Mouse (Mus musculus) embryonic facial prominence, embryonic 14.5 days (tissue): ENCODE data around the gene Pde10a. TPM values are rescaled to one million over a fixed set of nuclear protein-coding genes. Genes with fewer than 3 reads are reported as not detected.
"Not testable (repeated sequence)": the region's sequence is repeated elsewhere in the genome, so short reads cannot be mapped to it uniquely, and the experiment has no call there.

ENCODE experiments used
- ATAC-seq: fragments of 200-750 bp; cut with Nextera tagmentation; 2 replicates; pipeline ENCODE4 v1.8.0; 2017; ENCODE audit warnings: low read depth, moderate number of reproducible peaks, moderate TSS enrichment
- DNase-seq: peaks from one replicate; pipeline ENCODE4 v3.0.0-alpha.2; 2015; ENCODE audit warnings: low spot score
- H3K27ac ChIP-seq: fragments of 300-500 bp; sonication (generic); replicated peaks from 2 replicates; pipeline ENCODE4 v1.5.1; 2014; ENCODE audit warnings: low read depth, mild to moderate bottlenecking, low read length, moderate library complexity
- H3K27me3 ChIP-seq: fragments of 300-500 bp; sonication (generic); replicated peaks from 2 replicates; pipeline ENCODE4 v1.6.1; 2014; ENCODE audit warnings: low read length; ENCODE audit not compliant: control insufficient read depth, insufficient read depth
- H3K36me3 ChIP-seq: fragments of 300-500 bp; sonication (generic); 2 replicates; pipeline ENCODE4 v1.6.1; 2014; ENCODE audit warnings: low read length, mixed read lengths; ENCODE audit not compliant: control insufficient read depth, insufficient read depth
- H3K4me1 ChIP-seq: fragments of 300-500 bp; sonication (generic); 2 replicates; pipeline ENCODE4 v1.6.1; 2014; ENCODE audit warnings: antibody characterized with exemption, low read length; ENCODE audit not compliant: control insufficient read depth, insufficient read depth
- H3K4me2 ChIP-seq: fragments of 300-500 bp; sonication (generic); 2 replicates; pipeline ENCODE4 v1.6.1; 2014; ENCODE audit warnings: low read depth, mild to moderate bottlenecking, low read length, moderate library complexity, mixed read lengths
- H3K4me3 ChIP-seq: fragments of 300-500 bp; sonication (generic); 2 replicates; pipeline ENCODE4 v1.5.1; 2014; ENCODE audit warnings: low read depth, mild to moderate bottlenecking, low read length
- H3K9ac ChIP-seq: fragments of 300-500 bp; sonication (generic); 2 replicates; pipeline ENCODE4 v1.6.1; 2014; ENCODE audit warnings: low read depth, mild to moderate bottlenecking, low read length, moderate library complexity, mixed read lengths
- H3K9me3 ChIP-seq: fragments of 300-500 bp; sonication (generic); 2 replicates; pipeline ENCODE4 v1.6.1; 2016; ENCODE audit warnings: low read length; ENCODE audit not compliant: control insufficient read depth
- WGBS: fragments of 180-500 bp; shearing (Covaris S2); extraction: QIAGEN DNeasy Blood & Tissue Kit; methylation state at CpG from one replicate; pipeline ENCODE4 v1.1.7; 2014; 5-methylcytosine and 5-hydroxymethylcytosine counted together
- polyA plus RNA-seq: library from polyadenylated mRNA; unstranded; fragments of >200 nt; fragmentation: Nextera tagmentation; extraction: Ambion mirVana; gene quantifications from 2 replicates; pipeline ENCODE4 v1.2.1, GENCODE M21; 2014

Pde10a gene
- polyA plus RNA-seq, 1 experiment from 2014 or later = 2.3 TPM

DNA sequence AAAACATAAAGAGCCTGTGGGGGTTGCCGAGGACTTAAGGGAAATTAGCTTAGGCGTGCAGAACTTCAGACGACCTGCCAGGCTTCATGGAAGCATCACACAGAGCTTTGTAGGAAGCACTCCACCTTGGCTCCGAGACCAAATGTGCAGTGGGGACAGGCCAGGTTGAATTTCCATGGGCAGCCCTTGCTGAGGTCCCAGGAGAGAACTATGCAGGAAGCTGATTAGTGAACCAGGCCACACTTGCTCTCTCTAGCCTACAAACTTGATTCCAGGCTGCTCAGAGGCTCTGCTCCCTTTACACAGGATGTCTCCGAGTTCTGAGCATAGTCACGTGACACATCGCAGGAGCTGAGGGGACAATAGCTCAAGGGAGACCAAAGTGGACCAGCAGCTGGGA is 175.9 kb downstream of the Pde10a start:
- Histone ChIP-seq H3K36me3 (no peaks in the 10 kb centered on the region), H3K4me3 (no peak overlapping the region), H3K9me3 (peaks cover 3% of the 10 kb centered on the region; the same call in 1 of the 2 replicates), H3K27ac (no peak overlapping the region), H3K27me3 (no peaks in the 10 kb centered on the region), H3K9ac (no peak overlapping the region), H3K4me1 (no peaks in the 10 kb centered on the region), H3K4me2 (no peak overlapping the region)
- ATAC-seq (no peak), DNase-seq (peak; percentile 5)
- WGBS = 45% methylated on average over 7 of the region's 7 CpGs

DNA sequence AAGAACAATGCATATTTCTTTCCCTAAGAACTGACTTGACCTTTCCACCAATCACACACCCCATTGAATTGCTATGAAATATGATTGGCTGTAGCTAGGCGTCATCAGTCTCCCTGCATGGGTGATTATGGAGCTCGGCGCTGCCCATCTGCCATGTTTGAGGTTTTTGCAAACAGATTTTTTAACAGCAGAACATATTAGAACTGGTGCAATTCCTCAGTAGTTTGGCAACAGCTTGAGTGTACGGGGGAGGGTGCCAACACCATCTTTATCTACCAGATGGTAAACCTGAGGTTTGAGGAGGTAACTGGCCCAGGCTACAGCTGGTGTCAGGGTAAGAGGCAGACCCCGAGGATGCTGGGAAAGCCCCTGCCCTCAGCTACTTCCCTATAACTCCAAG is 177.3 kb downstream of the Pde10a start:
- ATAC-seq = no peak
- WGBS = 89% methylated on average over 5 of the region's 5 CpGs

DNA sequence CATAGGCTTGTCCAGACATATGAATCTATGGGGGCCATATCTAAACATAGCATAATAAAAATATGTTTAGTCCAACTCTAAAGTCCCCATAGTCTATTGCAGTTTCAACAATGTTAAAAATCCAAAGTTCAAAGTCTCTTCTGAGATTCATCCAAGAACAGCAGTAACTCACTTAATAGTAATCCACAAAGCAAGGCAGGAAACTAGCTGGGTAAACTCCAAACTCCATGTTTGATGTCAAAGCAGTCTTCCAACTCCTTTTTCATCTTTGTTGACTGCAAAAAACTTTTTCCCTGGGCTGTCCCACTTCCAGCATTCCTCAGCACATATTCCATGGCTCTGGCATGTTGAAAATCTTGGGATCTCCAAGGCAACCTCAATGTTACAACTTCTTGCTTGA is 182.8 kb downstream of the Pde10a start:
- H3K9me3 ChIP-seq = 0 out of 2 replicates have a peak, but pooled peaks cover 3% of the 10 kb centered on the region
- H3K4me2 ChIP-seq = no peak overlapping the region
- H3K9ac ChIP-seq = no peak overlapping the region
- H3K4me3 ChIP-seq = no peak overlapping the region
- H3K27me3 ChIP-seq = no peaks in the 10 kb centered on the region
- H3K36me3 ChIP-seq = no peaks in the 10 kb centered on the region
- H3K27ac ChIP-seq = no peak overlapping the region
- no peak for ATAC-seq
- peaks cover 6% of the 10 kb centered on the region; the same call in 1 of the 2 replicates for H3K4me1 ChIP-seq
- DNase-seq = no peak

More for the DNA sequence above, 177.3 kb downstream of the Pde10a start:
- H3K27ac ChIP-seq = no peak overlapping the region
- no peaks in the 10 kb centered on the region for H3K9me3 ChIP-seq
- H3K4me1 ChIP-seq = no peaks in the 10 kb centered on the region
- no peak overlapping the region for H3K4me3 ChIP-seq
- DNase-seq = no peak
- no peaks in the 10 kb centered on the region for H3K36me3 ChIP-seq
- no peaks in the 10 kb centered on the region for H3K27me3 ChIP-seq
- no peak overlapping the region for H3K4me2 ChIP-seq
- H3K9ac ChIP-seq = no peak overlapping the region

DNA sequence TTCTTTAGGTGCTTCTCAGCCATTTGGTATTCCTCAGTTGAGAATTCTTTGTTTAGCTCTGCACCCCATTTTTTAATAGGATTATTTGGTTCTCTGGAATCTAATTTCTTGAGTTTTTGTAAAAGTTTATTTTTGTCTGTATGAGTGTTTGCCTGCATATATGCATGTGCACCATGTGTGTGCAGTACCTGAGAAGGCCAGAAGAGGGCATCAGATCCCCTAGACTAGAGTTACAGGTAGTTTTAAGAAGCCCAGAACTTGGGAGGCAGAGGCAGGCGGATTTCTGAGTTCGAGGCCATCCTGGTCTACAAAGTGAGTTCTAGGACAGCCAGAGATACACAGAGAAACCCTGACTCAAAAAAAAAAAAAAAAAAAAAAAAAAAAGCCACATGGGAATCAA is 187.6 kb downstream of the Pde10a start:
- H3K4me3 ChIP-seq, H3K9ac ChIP-seq, H3K4me2 ChIP-seq, ATAC-seq, H3K4me1 ChIP-seq, H3K9me3 ChIP-seq, H3K27ac ChIP-seq, H3K27me3 ChIP-seq, H3K36me3 ChIP-seq, DNase-seq: not testable (repeated sequence)
- WGBS = 86% methylated on average over 2 of the region's 2 CpGs

DNA sequence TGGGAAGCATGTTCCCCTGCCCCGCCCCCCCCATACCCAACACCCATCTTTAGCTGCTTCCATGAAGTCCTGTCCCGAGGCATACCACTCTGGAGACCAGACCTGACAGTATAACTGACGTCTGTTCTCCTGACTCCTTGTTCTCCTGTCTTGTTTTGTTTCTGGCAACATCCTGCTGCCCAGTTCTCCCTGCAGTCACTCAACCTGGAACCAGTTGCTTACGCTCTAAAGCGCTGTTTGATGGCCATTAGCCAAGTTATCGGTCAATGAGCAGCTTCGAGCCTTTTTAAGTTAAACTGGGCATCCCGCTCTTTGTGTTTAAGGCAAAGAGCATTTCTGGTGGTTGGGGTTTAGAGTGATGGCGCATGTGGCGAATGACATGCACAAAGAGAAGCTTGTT is 195.8 kb downstream of the Pde10a start:
- no peaks in the 10 kb centered on the region for H3K36me3 ChIP-seq
- no peak overlapping the region for H3K27ac ChIP-seq
- no peak for ATAC-seq
- H3K27me3 ChIP-seq = no peaks in the 10 kb centered on the region
- H3K4me3 ChIP-seq = no peak overlapping the region
- no peaks in the 10 kb centered on the region for H3K4me1 ChIP-seq
- WGBS = 66% methylated on average over 10 of the region's 10 CpGs
- H3K9me3 ChIP-seq = no peaks in the 10 kb centered on the region
- no peak overlapping the region for H3K4me2 ChIP-seq
- no peak overlapping the region for H3K9ac ChIP-seq
- DNase-seq = no peak

DNA sequence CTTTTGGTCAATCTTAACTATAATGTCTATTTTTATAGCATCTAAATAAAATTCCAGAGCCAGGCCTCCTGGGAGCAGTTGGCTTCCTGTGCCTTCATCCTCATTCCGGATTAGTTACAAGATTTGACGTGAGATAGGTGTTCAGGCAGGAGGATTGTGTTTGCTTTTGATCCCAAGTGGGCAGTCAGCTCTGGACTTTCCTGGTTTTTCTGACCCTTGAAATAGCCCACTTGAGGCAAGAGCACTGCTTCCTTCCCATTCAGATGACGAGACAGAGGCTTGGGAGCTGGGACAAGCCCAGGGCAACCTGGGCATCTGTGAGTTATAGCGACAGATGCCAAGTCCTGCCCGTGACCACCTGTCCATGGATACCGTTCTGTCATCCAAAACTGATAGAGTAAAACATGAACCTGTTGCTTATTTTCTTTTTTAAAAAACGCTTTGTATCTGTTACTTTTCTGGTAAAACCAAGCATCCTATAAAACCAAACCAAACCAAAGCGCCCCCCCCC is 199.3 kb downstream of the Pde10a start:
- ATAC-seq (no peak), DNase-seq (no peak)
- WGBS = 77% methylated on average over 8 of the region's 8 CpGs
- no peaks in the 10 kb centered on the region for H3K9me3 ChIP-seq
- H3K9ac ChIP-seq = no peak overlapping the region
- H3K36me3 ChIP-seq = no peaks in the 10 kb centered on the region
- no peak overlapping the region for H3K4me3 ChIP-seq
- H3K4me1 ChIP-seq = no peaks in the 10 kb centered on the region; the same call in 1 of the 2 replicates
- no peak overlapping the region for H3K27ac ChIP-seq
- no peak overlapping the region for H3K4me2 ChIP-seq
- no peaks in the 10 kb centered on the region for H3K27me3 ChIP-seq

DNA sequence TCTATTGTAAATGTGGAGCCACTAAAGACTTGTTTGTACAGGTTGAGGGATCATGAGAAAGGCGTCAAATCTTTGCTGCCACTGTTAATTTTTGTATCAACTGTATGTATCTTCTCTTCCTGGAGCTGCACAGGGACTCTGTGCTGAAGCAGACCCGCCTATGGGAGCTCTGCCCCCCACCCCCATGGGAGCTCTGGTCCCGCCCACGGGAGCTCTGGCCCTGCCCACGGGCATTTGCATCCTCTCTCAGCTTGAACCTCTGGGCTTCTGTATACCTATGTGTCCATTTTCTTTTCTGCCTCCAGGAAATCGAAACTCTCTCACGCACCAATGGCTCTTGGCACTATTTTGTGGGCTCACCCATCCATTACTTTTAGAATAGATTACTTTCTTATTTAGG is 203.5 kb downstream of the Pde10a start:
- Histone ChIP-seq H3K36me3 (no peaks in the 10 kb centered on the region), H3K27me3 (no peaks in the 10 kb centered on the region), H3K4me1 (no peaks in the 10 kb centered on the region; the same call in 1 of the 2 replicates), H3K9me3 (no peaks in the 10 kb centered on the region), H3K4me3 (no peak overlapping the region), H3K9ac (no peak overlapping the region), H3K4me2 (no peak overlapping the region), H3K27ac (no peak overlapping the region)
- WGBS = 45% methylated on average over 7 of the region's 7 CpGs
- no peak for ATAC-seq
- no peak for DNase-seq

DNA sequence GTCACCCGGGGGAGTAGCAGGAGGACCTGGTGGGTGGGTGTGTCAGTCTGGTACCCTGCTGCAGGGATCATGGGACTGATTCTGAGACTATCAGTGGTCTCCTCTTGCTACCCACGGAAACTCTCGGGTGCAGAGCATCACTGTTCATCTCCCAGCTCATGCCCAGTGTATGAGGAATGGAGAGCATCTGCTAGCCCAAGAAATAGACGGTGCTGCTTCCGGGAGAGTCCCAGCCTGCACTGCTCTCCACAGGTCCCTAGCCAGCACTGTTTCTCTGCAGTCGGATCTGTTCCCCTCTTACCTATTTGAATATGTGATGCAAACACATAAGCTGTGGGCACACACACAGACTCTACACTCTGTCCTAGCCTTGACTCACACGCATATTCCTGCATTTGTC is 204.6 kb downstream of the Pde10a start:
- Histone ChIP-seq H3K4me3 (no peak overlapping the region), H3K27ac (no peak overlapping the region), H3K4me2 (no peak overlapping the region), H3K9me3 (no peaks in the 10 kb centered on the region), H3K36me3 (no peaks in the 10 kb centered on the region), H3K27me3 (no peaks in the 10 kb centered on the region), H3K4me1 (no peaks in the 10 kb centered on the region; the same call in 1 of the 2 replicates), H3K9ac (no peak overlapping the region)
- WGBS = 72% methylated on average over 7 of the region's 7 CpGs
- DNase-seq (no peak), ATAC-seq (no peak)

DNA sequence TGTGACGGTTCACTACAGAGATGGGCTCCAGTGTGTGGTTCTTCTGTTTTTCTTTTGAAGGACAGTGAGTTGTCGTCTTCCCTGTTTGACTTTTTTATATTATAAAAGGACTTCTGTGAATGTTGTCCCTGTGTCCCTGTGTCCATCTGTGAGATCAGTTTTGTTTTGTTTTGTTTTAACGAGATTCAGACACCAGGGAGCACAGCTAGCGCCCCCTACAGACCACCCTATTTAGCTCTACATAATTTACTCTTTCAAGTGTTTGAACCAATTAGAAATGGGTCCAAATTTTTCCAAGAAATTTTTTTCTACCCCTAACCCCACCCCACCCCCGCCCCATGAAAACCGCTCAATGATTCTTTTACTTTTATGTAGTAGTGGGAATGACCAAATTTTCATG is 205.9 kb downstream of the Pde10a start:
- H3K27ac ChIP-seq = no peak overlapping the region
- H3K4me2 ChIP-seq = no peak overlapping the region
- DNase-seq = no peak
- H3K9ac ChIP-seq = no peak overlapping the region
- WGBS = 55% methylated on average over 6 of the region's 6 CpGs
- no peak for ATAC-seq
- H3K27me3 ChIP-seq = no peaks in the 10 kb centered on the region
- H3K4me1 ChIP-seq = no peaks in the 10 kb centered on the region; the same call in 1 of the 2 replicates
- no peaks in the 10 kb centered on the region for H3K9me3 ChIP-seq
- no peaks in the 10 kb centered on the region for H3K36me3 ChIP-seq
- no peak overlapping the region for H3K4me3 ChIP-seq
